Mouse (Mus musculus) liver, postnatal 0 days (tissue): Measurements from ENCODE around the gene Cetn2. TPM values are rescaled to one million over a fixed set of nuclear protein-coding genes. Genes with fewer than 3 reads are reported as not detected.

Experiments used
- ATAC-seq: fragments of 200-750 bp; cut with Nextera tagmentation; 2 replicates; pipeline ENCODE4 v1.8.0; 2017; ENCODE audit warnings: mild to moderate bottlenecking, moderate library complexity
- DNase-seq: peaks from one replicate; pipeline ENCODE4 v3.0.0-alpha.2; 2016
- H3K27ac ChIP-seq: fragments of 300-500 bp; sonication (generic); 2 replicates; pipeline ENCODE4 v1.5.1; 2014; ENCODE audit warnings: antibody characterized with exemption, moderate library complexity, mild to moderate bottlenecking, low read depth
- H3K27me3 ChIP-seq: fragments of 300-500 bp; sonication (generic); 2 replicates; pipeline ENCODE4 v1.6.1; 2014; ENCODE audit warnings: low read length, control low read depth, mixed read lengths; ENCODE audit not compliant: insufficient read depth
- H3K36me3 ChIP-seq: fragments of 300-500 bp; sonication (generic); replicated peaks from 2 replicates; pipeline ENCODE4 v1.6.1; 2014; ENCODE audit warnings: mild to moderate bottlenecking, control low read depth, low read length, moderate library complexity, mixed read lengths; ENCODE audit not compliant: insufficient read depth
- H3K4me1 ChIP-seq: fragments of 300-500 bp; sonication (generic); 2 replicates; pipeline ENCODE4 v1.6.1; 2014; ENCODE audit warnings: antibody characterized with exemption, mild to moderate bottlenecking, control low read depth; ENCODE audit not compliant: insufficient read depth
- H3K4me2 ChIP-seq: fragments of 300-500 bp; sonication (generic); 2 replicates; pipeline ENCODE4 v1.6.1; 2014; ENCODE audit warnings: low read depth, mild to moderate bottlenecking, low read length, moderate library complexity, mixed read lengths
- H3K4me3 ChIP-seq: fragments of 300-500 bp; sonication (generic); 2 replicates; pipeline ENCODE4 v1.5.1; 2014; ENCODE audit warnings: low read depth, low read length
- H3K9ac ChIP-seq: fragments of 300-500 bp; sonication (generic); replicated peaks from 2 replicates; pipeline ENCODE4 v1.6.1; 2014; ENCODE audit warnings: mild to moderate bottlenecking, moderate library complexity
- H3K9me3 ChIP-seq: fragments of 300-500 bp; sonication (generic); 2 replicates; pipeline ENCODE4 v1.6.1; 2016; ENCODE audit warnings: mild to moderate bottlenecking, control low read depth, low read length, mixed read lengths
- CTCF ChIP-seq: sonication (generic); IDR thresholded peaks from 2 replicates; pipeline ENCODE4 v1.5.1; 2016; ENCODE audit warnings: antibody characterized with exemption, low read depth
- EP300 ChIP-seq: IDR thresholded peaks from 2 replicates; pipeline ENCODE4 v1.6.1; 2016; ENCODE audit warnings: antibody characterized with exemption, low read depth, mild to moderate bottlenecking
- WGBS: fragments of 180-500 bp; shearing (Covaris S2); extraction: QIAGEN DNeasy Blood & Tissue Kit; methylation state at CpG from one replicate; pipeline ENCODE4 v1.1.7; 2014; ENCODE audit not compliant: insufficient replicate concordance; 5-methylcytosine and 5-hydroxymethylcytosine counted together
- polyA plus RNA-seq: library from polyadenylated mRNA; unstranded; fragments of >200 nt; fragmentation: Nextera tagmentation; extraction: Ambion mirVana; gene quantifications from 2 replicates; pipeline ENCODE4 v1.2.1, GENCODE M21; 2015

The Cetn2 gene
- polyA plus RNA-seq, 1 experiment from 2014 or later = 26.1 TPM

DNA sequence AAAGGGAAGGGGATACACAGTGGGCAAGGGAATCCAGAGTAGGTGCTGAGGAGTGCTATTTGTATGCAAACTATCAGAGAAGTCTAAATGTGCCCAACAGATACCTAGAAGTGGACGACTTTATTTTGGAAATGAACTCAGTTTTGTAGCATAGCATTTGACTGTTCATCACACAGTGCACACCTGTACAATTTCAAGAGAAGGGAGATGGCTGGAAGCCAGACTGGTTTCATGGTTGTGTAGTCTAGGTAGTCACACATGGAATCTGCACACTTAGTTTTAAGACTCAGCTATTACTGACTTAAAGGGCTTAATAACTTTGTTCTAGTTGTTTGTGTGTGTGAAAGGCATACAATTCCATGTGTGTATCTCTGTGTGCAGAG, 22.2 kb downstream of the Cetn2 start:
- H3K4me2 ChIP-seq = no peak overlapping the region
- TF ChIP-seq CTCF = no peak
- no peak for TF ChIP-seq EP300
- 65% methylated on average over 1 of the region's 1 CpGs for WGBS
- no peaks in the 10 kb centered on the region for H3K27me3 ChIP-seq
- H3K4me1 ChIP-seq = no peaks in the 10 kb centered on the region
- H3K27ac ChIP-seq = no peak overlapping the region
- DNase-seq (no peak), ATAC-seq (no peak)
- no peak overlapping the region for H3K4me3 ChIP-seq
- H3K9me3 ChIP-seq = no peaks in the 10 kb centered on the region
- no peaks in the 10 kb centered on the region for H3K36me3 ChIP-seq
- H3K9ac ChIP-seq = no peak overlapping the region

DNA sequence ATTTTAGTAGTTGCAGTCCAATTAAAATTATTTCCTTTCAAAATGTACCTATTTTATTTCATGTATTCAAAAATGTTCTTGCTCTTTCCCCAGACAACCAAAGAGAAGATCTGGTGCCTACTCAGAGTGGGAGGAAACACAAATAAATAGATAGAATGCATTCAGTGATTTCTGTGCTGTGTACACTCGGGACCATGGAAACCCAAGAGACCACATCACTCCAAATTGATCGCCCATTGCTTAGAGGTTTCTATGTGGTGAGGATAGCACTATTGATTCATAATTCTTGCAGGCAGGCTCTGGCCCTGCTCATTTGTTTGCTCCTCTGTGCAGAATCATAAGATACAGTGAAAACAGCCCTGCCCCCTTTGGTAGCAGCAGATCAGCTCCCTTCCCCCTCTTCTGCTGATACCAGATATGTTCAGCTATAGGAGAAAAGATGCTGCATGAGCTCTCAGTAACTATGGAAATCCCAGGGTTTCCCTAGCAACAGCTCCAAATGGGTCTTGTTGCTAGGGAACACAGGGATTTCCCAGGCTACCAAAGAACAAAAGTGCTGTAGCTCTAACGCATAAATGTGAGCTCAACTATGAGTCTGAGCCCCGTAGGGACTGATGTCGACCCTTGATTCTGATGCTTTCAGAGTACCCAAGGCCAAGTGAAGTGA, 22.7 kb downstream of the Cetn2 start:
- Histone ChIP-seq H3K4me1 (no peaks in the 10 kb centered on the region), H3K27me3 (no peaks in the 10 kb centered on the region), H3K4me2 (no peak overlapping the region), H3K27ac (no peak overlapping the region), H3K36me3 (no peaks in the 10 kb centered on the region), H3K4me3 (no peak overlapping the region), H3K9me3 (no peaks in the 10 kb centered on the region), H3K9ac (no peak overlapping the region)
- TF ChIP-seq EP300 (no peak), CTCF (no peak)
- WGBS = 63% methylated on average over 5 of the region's 5 CpGs
- no peak for ATAC-seq
- DNase-seq = no peak

Other genes starting within 250 kb of the Cetn2 start
- not detected in 2 replicates for gene Gabrq, start 93.2 kb downstream of the Cetn2 start, polyA plus RNA-seq
- gene Nsdhl, start 146 bp upstream of the Cetn2 start, polyA plus RNA-seq = 10.8 and 11.5 TPM in 2 replicates
- gene Zfp185, start 68.9 kb upstream of the Cetn2 start, polyA plus RNA-seq = 0.33 and 0.34 TPM in 2 replicates
- gene Pnma5, start 118.7 kb upstream of the Cetn2 start, polyA plus RNA-seq = not detected in 2 replicates
- not detected in 2 replicates for gene Pnma3, start 146.4 kb upstream of the Cetn2 start, polyA plus RNA-seq
- 0.55 and 2.1 TPM in 2 replicates for gene Xlr4a, start 164.1 kb upstream of the Cetn2 start, polyA plus RNA-seq
- gene Xlr3a, start 178.7 kb upstream of the Cetn2 start, polyA plus RNA-seq = 0.74 and 4.1 TPM in 2 replicates
- gene Gm14685, start 198.6 kb upstream of the Cetn2 start, polyA plus RNA-seq = 0.09 and 0.21 TPM in 2 replicates
- not detected in 2 replicates for gene Xlr5b, start 230.4 kb upstream of the Cetn2 start, polyA plus RNA-seq
- 0.07 TPM in 1 of 2 replicates, not detected in the other for gene DXBay18, start 231.0 kb upstream of the Cetn2 start, polyA plus RNA-seq